Mouse (Mus musculus) thymus, adult 2 months (tissue): ENCODE measurements around the gene Dpp6.

Experiments
- CTCF ChIP-seq: fragments of 200-500 bp; IDR thresholded peaks from 2 replicates; pipeline ENCODE4 v1.5.1; 2012; ENCODE audit warnings: mild to moderate bottlenecking, control low read depth, low read length, moderate library complexity, borderline replicate concordance; ENCODE audit not compliant: control insufficient read depth, poor library complexity, insufficient read depth; ENCODE audit errors: extremely low read depth
- POLR2A ChIP-seq: fragments of 200-500 bp; IDR thresholded peaks from 2 replicates; pipeline ENCODE4 v1.6.1; 2012; ENCODE audit warnings: mild to moderate bottlenecking, low read length, control low read depth, moderate library complexity; ENCODE audit not compliant: control insufficient read depth, poor library complexity, insufficient read depth; ENCODE audit errors: extremely low read depth

DNA sequence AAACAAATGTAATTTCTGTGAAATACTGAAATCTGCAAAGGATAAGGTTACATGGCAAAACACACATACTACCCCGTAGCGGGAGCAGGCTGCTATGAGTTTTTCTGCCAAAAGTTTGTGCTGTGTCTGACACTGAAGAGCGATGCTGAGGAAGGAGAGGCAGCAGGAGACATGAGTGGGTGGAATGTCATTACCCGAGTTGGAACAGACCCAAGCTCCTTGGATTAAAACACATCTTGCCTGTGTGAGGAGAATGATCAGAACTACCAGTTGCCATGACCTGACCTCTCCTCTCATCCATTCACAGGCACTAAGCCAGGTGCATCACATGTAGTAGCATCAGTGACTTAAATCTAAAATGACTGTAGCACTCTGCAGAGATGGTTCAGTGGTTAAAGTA lies 309.0 kb downstream of the Dpp6 start:
- TF ChIP-seq CTCF: no peak
- no peak for TF ChIP-seq POLR2A
